Mouse (Mus musculus): ENCODE results near the gene Gm10772. TPM values are rescaled to one million over a fixed set of nuclear protein-coding genes. Genes with fewer than 3 reads are reported as not detected.
"Not testable (repeated sequence)": the region's sequence is repeated elsewhere in the genome, so short reads cannot be mapped to it uniquely, and the experiment has no call there.

Gene Gm10772
- polyA plus RNA-seq (2016; fragmentation: Nextera tagmentation; extraction: Ambion mirVana), result not detected in 2 replicates

DNA sequence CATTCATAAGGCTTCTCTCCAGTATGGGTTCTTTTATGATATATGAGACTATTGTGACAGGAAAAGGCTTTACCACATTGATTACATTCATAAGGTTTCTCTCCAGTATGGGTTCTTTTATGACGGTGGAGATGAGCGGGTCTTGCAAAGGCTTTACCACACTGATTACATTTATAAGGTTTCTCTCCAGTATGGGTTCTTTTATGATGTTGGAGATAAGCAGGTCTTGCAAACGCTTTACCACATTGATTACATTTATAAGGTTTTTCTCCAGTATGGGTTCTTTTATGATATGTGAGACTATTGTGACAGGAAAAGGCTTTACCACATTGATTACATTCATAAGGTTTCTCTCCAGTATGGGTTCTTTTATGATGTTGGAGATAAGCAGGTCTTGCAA, at the start of gene Gm10772:
Gene Gm10772, minus strand, starts transcription at position 101 of the 400 bp plus-strand sequence.
- no CpG with 5 or more reads among the region's 3 CpGs for WGBS
- not testable (repeated sequence) for H3K36me3 ChIP-seq; H3K9me3 ChIP-seq; H3K9ac ChIP-seq (replicated peaks); H3K27ac ChIP-seq; H3K4me3 ChIP-seq (replicated peaks); H3K4me1 ChIP-seq (replicated peaks); ATAC-seq (ENCODE audit: insufficient number of reproducible peaks, insufficient read depth, low FRiP score, low TSS enrichment, low read depth); H3K4me2 ChIP-seq; H3K27me3 ChIP-seq

DNA sequence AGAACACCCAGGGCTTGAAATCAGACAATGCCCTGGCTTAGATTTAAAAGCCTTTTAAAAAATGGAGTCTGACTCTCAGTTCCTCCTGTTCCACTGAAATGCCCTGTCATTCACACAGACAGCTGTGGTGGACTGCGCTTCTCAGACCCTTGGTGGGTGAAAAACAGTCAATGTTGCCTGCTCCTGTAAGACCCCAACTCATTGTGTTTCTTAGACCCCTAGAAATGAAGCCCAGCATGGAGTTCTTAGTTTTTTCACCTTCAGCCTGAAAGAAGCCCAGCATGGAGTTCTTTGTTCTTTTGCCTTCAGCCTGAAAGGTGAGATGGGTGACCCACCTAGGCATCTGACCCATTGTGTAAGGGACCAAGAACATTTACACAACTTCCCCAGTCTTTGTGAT, 36.5 kb upstream of the Gm10772 start:
- no CpG with 5 or more reads among the region's 1 CpGs for WGBS
- H3K4me1 ChIP-seq (replicated peaks); H3K4me3 ChIP-seq (replicated peaks); H3K36me3 ChIP-seq; ATAC-seq (ENCODE audit: insufficient number of reproducible peaks, insufficient read depth, low FRiP score, low TSS enrichment, low read depth); H3K27ac ChIP-seq; H3K27me3 ChIP-seq; H3K9ac ChIP-seq (replicated peaks); H3K9me3 ChIP-seq; H3K4me2 ChIP-seq: not testable (repeated sequence)

DNA sequence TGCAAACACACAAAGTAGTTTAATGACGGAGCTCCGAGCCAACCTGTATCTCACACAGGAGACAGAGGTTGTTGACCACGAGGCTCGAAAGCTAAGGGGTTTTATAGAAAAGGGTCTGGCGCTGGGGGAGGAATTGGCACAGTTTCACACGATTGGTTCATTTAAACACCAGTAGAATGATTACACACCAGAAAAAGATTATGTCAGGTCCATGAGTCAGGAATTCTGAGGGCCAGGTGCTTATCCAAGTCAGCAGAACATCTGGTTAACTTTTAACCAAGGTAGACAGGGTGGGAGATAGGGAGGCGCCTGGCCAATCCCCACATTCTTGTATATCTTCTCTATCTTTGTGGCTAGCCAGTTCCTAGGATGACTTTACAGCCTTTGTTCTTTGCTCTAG, 35.8 kb upstream of the Gm10772 start:
- ATAC-seq (ENCODE audit: insufficient number of reproducible peaks, insufficient read depth, low FRiP score, low TSS enrichment, low read depth); H3K36me3 ChIP-seq: not testable (repeated sequence)
- WGBS, result 93% methylated on average over 3 of the region's 7 CpGs

DNA sequence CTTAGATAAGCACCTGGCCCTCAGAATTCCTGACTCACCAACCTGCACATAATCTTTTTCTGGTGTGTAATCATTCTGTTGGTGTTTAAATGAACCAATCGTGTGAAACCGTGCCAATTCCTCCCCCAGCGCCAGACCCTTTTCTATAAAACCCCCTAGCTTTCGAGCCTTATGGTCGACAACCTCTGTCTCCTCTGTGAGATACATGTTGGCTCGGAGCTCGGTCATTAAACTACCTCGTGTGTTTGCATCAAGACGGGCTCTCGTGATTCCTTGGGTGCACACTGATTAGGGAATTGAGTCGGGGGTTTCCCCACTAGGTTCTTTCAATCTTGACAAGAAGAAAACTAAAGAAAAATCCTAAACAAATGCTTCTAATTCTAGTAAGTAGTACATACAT, 13.0 kb downstream of the Gm10772 start:
- H3K27me3 ChIP-seq, result no peaks in the 10 kb centered on the region
- H3K27ac ChIP-seq, result no peak overlapping the region
- WGBS, result no CpG with 5 or more reads among the region's 11 CpGs
- no peak overlapping the region for H3K4me3 ChIP-seq (replicated peaks)
- ATAC-seq (ENCODE audit: insufficient number of reproducible peaks, insufficient read depth, low FRiP score, low TSS enrichment, low read depth), result no peak
- H3K9me3 ChIP-seq, result no peaks in the 10 kb centered on the region
- no peaks in the 10 kb centered on the region for H3K36me3 ChIP-seq
- no peaks in the 10 kb centered on the region for H3K4me1 ChIP-seq (replicated peaks)
- H3K4me2 ChIP-seq, result no peak overlapping the region
- H3K9ac ChIP-seq (replicated peaks), result no peak overlapping the region

More for the DNA sequence above, 35.8 kb upstream of the Gm10772 start:
- H3K4me2 ChIP-seq; H3K27ac ChIP-seq; H3K9me3 ChIP-seq; H3K4me3 ChIP-seq (replicated peaks); H3K27me3 ChIP-seq; H3K9ac ChIP-seq (replicated peaks); H3K4me1 ChIP-seq (replicated peaks): not testable (repeated sequence)

DNA sequence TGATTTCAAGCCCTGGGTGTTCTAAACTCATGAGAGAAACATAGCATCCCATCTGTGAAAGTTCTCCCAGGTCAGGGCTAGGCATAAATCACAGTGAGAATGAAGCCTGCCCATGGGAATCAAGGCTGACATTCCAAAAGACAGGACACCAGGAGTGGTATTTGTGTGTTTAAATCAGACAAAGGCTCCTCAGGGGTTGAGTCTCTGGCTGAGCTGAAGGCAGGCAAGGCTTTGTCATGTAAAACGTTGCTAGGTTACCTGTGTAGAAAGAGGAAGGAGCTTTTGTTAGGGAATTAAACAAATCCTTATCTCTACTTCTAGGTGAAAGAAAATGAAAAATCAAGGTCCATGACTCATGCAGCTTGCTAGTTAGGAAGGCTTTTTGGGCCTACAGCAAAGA, 13.6 kb downstream of the Gm10772 start:
- H3K9me3 ChIP-seq; H3K27me3 ChIP-seq; H3K4me3 ChIP-seq (replicated peaks); ATAC-seq (ENCODE audit: insufficient number of reproducible peaks, insufficient read depth, low FRiP score, low TSS enrichment, low read depth); H3K27ac ChIP-seq; H3K36me3 ChIP-seq; H3K4me2 ChIP-seq; H3K9ac ChIP-seq (replicated peaks); H3K4me1 ChIP-seq (replicated peaks): not testable (repeated sequence)
- no CpG with 5 or more reads among the region's 1 CpGs for WGBS

DNA sequence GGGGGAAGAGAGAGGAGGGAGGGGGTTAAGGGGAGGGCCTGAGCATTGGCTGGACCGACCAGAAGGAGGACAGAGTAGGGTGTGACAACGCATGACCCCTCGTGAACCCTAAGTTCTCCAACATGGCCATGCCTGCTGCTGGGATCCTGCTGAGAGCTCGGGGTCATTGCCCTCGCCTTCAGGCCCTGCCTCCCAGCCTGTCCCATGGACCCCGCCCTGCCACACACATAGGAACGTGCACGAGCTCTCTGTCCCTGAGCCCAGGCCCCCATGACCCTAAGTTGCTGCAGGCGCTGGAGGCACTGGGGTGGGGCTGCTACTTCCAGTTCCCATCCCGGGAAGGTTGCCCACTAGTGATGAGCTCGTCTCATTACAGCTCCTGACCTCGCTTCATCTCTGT, 48.2 kb downstream of the Gm10772 start:
- H3K36me3 ChIP-seq; H3K4me3 ChIP-seq (replicated peaks); H3K4me1 ChIP-seq (replicated peaks); H3K27me3 ChIP-seq; H3K9ac ChIP-seq (replicated peaks); H3K9me3 ChIP-seq; H3K27ac ChIP-seq; ATAC-seq (ENCODE audit: insufficient number of reproducible peaks, insufficient read depth, low FRiP score, low TSS enrichment, low read depth); H3K4me2 ChIP-seq: not testable (repeated sequence)
- WGBS, result 92% methylated on average over 6 of the region's 12 CpGs

Other genes starting within 250 kb of the Gm10772 start
- not detected in 2 replicates for gene Gm10324, start 108.0 kb downstream of the Gm10772 start, polyA plus RNA-seq (2016; fragmentation: Nextera tagmentation; extraction: Ambion mirVana)
- gene 2410141K09Rik, start 213.5 kb upstream of the Gm10772 start, polyA plus RNA-seq (2016; fragmentation: Nextera tagmentation; extraction: Ambion mirVana), result not detected in 2 replicates